Mouse (Mus musculus) liver, postnatal 0 days (tissue): Measurements from ENCODE around the gene Agrp.

Source experiments
- CTCF ChIP-seq: sonication (generic); IDR thresholded peaks from 2 replicates; pipeline ENCODE4 v1.5.1; 2016; ENCODE audit warnings: antibody characterized with exemption, low read depth
- EP300 ChIP-seq: IDR thresholded peaks from 2 replicates; pipeline ENCODE4 v1.6.1; 2016; ENCODE audit warnings: antibody characterized with exemption, low read depth, mild to moderate bottlenecking

- no peak for TF ChIP-seq CTCF
- TF ChIP-seq EP300 = no peak
These were observed 23.2 kb downstream of the Agrp start for GRCm38 (mm10) chr8:105613830-105614511.
